Mouse (Mus musculus) spleen, adult 12 weeks (tissue): ENCODE results near the gene Gstm7.
"Not testable (repeated sequence)": the region's sequence is repeated elsewhere in the genome, so short reads cannot be mapped to it uniquely, and the experiment has no call there.

Experiments used
- DNase-seq: peaks from one replicate; pipeline ENCODE4 v3.0.0; 2022; ENCODE audit warnings: low spot score

Gene Gstm7

GRCm38 (mm10) chr3:107931670-107932069 lies at the start of gene Gstm7:
Gene Gstm7 (minus strand): TSS chr3:107931817.
- DNase-seq, result peak; percentile 47

GRCm38 (mm10) chr3:107981261-107981660 lies 49.6 kb upstream of the Gstm7 start:
- DNase-seq, result no peak

GRCm38 (mm10) chr3:107977691-107978090 lies 46.1 kb upstream of the Gstm7 start:
- DNase-seq, result no peak

- no peak for DNase-seq
Observed at GRCm38 (mm10) chr3:107974237-107974636, 42.6 kb upstream of the Gstm7 start.

- DNase-seq, result no peak
Observed at GRCm38 (mm10) chr3:107972070-107972469, 40.5 kb upstream of the Gstm7 start.

- not testable (repeated sequence) for DNase-seq
Observed at GRCm38 (mm10) chr3:107971101-107971500, 39.5 kb upstream of the Gstm7 start.

GRCm38 (mm10) chr3:107968724-107969395 lies 37.2 kb upstream of the Gstm7 start, which contains the start of gene Gstm3:
Gene Gstm3 (minus strand): TSS chr3:107969283.
- no peak for DNase-seq

- DNase-seq, result no peak
Observed at GRCm38 (mm10) chr3:107966631-107967030, 35.0 kb upstream of the Gstm7 start.

- DNase-seq, result no peak
Observed at GRCm38 (mm10) chr3:107965592-107965991, 34.0 kb upstream of the Gstm7 start.

GRCm38 (mm10) chr3:107964656-107965308 lies 33.2 kb upstream of the Gstm7 start:
- DNase-seq, result no peak

- no peak for DNase-seq
Observed at GRCm38 (mm10) chr3:107964026-107964425, 32.4 kb upstream of the Gstm7 start.

- not testable (repeated sequence) for DNase-seq
Observed at GRCm38 (mm10) chr3:107955260-107955659, 23.6 kb upstream of the Gstm7 start.

- no peak for DNase-seq
Observed at GRCm38 (mm10) chr3:107953906-107954305, 22.3 kb upstream of the Gstm7 start.

- no peak for DNase-seq
Observed at GRCm38 (mm10) chr3:107953328-107953755, 21.7 kb upstream of the Gstm7 start.

- DNase-seq, result no peak
Observed at GRCm38 (mm10) chr3:107950531-107950930, 18.9 kb upstream of the Gstm7 start.

GRCm38 (mm10) chr3:107949461-107949860 lies 17.8 kb upstream of the Gstm7 start:
- DNase-seq, result not testable (repeated sequence)

GRCm38 (mm10) chr3:107945729-107946128 lies 14.1 kb upstream of the Gstm7 start:
- no peak for DNase-seq

- no peak for DNase-seq
Observed at GRCm38 (mm10) chr3:107943239-107943990, 11.8 kb upstream of the Gstm7 start, which contains the start of gene Gstm6. Gene Gstm6 (minus strand): TSS chr3:107943749.

GRCm38 (mm10) chr3:107941261-107941660 lies 9.6 kb upstream of the Gstm7 start:
- no peak for DNase-seq

GRCm38 (mm10) chr3:107940524-107940923 lies 8.9 kb upstream of the Gstm7 start:
- no peak for DNase-seq

- no peak for DNase-seq
Observed at GRCm38 (mm10) chr3:107939830-107940229, 8.2 kb upstream of the Gstm7 start.

GRCm38 (mm10) chr3:107939403-107939802 lies 7.8 kb upstream of the Gstm7 start:
- DNase-seq, result peak; percentile 16

GRCm38 (mm10) chr3:107935888-107936287 lies 4.3 kb upstream of the Gstm7 start:
- DNase-seq, result no peak
